Mouse (Mus musculus) ovary, postnatal 10 days (tissue): Measurements from ENCODE around the gene Vegfb.

Experiments
- DNase-seq: peaks from one replicate; pipeline ENCODE4 v3.0.0; 2022; ENCODE audit warnings: low spot score

Vegfb gene

DNA sequence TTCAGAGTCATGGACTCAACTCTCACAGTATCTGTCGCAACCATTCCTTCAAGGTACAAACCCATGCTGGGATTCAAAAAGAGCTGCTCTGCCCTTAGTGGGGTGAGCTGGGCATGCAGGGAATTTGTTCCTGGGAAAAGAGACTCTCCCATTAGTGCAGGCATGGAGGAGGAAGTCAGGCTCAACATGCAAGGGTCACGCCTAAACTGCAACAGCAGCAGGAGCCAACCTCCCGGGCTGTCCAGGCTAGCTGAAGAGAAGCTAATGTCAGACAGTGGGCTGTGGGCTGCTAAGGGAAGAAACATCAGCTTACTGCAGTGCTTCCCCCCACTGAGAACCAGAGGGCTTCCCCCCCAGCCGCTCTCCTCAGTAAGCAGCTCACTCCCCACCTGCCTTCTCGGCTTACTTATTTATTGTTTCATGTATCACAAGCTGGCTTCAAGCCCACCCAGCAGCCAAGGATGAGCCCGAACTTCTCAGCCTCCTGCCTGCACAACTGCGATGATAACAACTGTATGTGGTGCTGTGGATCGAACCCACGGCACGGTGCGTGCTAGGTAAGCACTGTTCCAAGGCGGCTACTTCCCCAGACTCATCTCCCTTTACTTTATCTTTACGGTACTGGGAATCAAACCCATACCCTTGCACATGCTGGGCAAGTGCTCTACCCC is 15.1 kb downstream of the Vegfb start:
- DNase-seq, result no peak

DNA sequence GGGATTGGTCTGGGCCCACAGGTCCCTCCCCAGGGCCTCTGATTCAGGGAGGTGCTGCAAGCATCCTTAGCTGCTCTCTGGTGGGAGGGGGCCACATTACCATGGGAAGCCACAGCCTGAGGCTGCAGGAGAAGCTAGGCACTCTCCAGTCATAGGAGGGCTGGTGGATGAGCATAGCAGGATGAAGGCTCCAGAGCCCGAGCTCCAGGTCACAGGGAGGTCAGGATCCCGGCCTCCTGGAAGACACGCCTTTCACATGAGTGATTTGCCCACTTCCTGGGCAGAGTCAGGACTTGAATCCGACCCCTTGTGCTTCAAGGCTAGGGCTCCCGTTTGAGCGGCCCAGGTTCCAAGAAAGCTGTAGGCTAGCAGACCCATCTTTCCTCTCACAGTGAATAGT is 15.8 kb downstream of the Vegfb start:
- DNase-seq, result no peak

DNA sequence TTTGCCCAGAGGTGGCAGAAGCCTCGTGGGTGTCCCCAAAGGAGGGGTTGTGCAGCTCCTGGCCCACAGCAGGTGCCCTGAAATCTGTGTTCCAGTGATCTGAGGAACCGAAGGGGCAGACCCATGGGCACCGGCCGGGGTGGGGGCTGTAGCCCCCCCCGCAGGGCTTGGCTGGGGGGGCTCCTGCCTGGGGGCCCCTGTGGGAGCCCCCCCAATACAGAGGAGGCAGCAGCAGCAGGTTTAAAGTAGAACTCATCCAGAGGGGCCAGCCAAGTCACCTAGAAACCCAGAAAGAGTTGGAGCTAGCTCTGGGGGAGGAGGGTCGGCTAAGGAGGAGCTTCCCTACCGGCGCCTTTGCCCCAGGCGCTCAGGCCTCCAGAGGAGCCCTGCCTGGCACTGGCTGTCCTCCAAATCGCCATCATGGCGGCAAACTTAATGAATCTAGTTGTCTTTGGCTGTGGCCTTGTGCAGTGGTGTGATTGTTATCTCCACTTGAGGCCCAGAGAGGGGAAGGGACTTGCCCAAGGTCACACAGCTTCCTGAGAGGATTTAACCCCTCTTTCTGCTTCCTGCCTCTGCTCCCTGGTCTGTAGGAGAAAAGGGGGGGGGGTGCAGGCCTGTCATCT is 16.9 kb downstream of the Vegfb start:
- no peak for DNase-seq

DNA sequence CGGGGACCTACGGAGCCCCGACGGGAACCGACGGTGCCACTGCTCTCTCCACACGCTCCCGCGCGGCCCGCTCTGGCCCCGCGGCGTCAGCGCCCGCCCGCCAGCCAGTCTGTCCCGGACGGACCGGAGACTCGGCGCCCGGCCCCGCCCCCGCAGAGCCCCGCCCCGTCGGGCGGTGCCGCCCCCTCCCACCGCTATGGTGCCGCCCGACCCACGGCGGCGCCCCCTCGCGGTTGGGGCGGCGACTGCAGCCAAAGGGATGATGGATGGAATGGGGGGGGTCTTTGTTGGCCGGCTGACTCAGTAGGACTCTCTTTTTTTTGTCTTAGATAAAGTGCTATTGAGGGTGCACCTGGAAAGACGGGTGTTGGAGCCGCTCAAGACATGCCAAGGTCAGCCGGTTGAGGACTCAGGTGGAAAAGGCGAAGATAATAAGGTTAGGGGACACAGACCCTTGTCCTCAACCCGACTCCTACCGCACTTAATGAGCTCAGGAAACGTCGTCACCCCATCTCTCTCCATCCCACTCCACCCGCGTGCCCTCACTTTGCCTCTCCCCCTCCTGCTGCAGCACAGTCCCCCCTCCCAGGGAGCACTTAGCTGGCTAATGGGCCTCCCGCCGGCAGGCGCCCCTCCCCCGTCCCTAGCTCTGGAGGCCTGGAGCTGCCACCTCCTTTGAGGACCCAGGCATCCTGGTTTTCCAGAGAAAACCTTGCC is 17.6 kb downstream of the Vegfb start:
- no peak for DNase-seq

DNA sequence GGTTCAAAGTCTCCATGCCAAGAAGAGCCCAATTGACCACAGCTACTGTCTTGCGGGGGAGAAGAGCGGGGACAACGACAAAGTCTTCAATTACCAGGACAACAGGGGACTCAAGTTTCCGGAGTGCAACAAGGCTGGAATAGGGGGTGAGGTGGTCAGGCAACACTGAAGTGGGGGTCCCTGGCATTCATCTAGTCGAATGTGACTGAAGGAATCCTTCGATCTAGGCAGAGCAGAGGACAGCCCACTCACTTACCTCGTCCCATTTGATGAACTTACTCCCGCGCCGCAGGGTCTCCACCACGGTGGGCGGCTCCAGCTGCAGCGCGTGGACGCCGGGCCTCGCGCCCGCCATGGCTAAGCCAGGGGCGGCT is 18.2 kb downstream of the Vegfb start:
- DNase-seq, result no peak

DNA sequence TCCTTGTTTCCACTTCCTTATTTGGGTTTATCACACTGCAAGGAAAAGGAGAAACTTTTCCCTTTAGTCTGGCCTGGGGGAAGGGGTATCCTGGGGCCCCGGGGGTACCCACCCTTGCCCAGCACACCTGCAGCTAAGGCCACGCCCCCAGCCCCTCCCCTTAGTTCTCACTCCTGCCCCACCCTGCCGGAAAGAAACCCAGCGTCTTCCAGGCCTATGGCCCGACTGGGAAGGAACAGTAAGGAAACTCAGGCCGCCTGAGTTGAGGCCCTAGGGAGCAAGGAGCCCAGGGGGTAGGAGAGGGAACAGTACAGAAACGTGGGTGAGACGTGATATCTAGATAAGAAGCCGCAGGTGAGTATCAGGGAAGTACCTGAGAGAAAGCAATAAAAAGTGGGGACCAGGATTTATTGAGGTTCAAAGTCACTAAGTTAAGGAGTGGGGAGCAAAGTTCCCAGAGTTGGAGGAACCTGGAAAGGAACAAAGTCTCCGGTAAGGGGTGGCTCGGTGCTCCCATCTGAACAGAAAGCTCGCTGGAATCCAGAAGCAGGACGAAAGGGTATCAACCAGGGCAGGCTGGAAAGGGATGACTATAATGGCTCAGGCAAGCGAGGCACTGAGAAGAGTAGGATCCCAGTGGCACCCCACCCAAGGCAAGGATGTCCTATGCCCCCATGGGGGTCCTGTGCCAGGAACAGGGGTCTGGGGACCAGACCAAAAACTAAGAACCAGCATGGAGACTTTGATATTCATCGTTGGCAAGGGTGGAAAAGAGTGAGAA is 18.8 kb downstream of the Vegfb start:
- no peak for DNase-seq

DNA sequence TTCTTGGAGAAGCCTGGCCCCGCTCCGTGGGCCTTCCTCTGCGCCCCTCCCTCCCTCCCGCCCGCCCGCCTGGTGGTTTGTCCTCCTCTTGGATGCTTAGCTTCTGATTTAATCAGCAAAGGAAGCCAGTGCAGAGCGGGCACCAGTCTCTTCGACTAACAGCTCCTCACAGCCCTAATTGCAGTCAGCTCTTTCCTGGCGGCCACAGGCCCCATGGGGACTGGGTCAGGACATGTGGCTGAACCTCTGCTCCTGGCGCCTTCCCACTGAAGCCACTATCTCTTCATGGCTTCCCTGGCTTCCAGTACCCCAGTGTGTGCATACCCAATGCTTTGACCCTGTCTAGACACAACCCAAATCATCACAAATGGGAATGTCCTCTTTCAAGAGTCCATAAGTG is 31.0 kb downstream of the Vegfb start:
- DNase-seq, result no peak

DNA sequence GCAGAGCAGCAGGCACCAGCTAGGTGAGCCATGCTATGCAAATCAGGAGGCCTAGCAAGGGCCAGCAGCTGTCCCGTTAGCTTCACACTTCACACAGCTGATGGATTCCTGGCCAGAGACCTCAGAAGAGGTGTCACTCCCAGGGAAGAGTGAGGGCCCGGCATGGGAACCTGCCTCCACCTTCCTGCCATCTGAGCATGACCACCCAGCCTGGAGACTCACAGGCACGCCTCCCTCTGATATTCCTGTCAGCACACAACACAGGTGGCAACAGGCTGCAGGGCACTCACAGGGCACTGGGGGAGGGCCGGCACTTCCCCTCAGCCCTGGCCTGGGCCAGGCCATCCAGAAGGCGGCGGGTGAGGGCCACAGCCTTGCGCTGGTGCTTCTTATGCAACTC is 32.0 kb downstream of the Vegfb start:
- no peak for DNase-seq

DNA sequence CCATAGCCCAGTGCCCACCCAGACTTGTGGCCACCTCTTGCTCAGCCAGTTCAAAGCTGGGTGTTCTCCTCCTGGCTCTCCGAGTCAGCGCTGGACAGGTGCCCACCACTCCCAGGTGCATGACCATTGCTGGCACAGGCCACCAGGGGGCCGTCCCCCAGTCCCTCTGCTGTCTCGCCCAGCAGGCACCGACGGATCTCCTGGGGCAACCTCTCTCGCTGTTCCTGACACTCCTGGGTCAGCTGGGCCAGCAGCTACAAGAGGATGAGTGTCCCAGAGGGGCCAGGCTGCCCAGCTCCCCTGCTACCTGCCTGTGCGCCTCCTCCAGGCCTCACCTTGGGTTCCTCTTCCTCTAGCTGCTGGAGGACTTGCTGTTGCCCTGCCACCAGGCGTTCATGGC is 33.4 kb downstream of the Vegfb start:
- DNase-seq, result no peak

DNA sequence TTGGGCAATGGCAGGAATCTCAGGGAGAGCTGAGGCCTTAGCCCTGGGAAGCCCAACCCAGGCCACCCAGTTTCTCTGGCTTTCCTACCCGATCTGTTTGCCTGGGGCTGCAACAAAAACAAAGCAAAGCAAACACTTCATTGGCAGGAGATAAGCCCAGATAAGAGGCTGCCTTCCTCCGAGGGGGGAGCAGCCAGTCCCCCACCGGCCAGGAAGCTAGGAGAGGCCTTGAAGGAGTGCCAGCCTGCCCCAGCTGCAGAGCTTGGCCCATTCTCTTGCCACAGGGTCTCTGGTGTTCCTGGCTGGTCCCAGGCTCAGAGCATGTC is 34.8 kb downstream of the Vegfb start:
- DNase-seq, result no peak

DNA sequence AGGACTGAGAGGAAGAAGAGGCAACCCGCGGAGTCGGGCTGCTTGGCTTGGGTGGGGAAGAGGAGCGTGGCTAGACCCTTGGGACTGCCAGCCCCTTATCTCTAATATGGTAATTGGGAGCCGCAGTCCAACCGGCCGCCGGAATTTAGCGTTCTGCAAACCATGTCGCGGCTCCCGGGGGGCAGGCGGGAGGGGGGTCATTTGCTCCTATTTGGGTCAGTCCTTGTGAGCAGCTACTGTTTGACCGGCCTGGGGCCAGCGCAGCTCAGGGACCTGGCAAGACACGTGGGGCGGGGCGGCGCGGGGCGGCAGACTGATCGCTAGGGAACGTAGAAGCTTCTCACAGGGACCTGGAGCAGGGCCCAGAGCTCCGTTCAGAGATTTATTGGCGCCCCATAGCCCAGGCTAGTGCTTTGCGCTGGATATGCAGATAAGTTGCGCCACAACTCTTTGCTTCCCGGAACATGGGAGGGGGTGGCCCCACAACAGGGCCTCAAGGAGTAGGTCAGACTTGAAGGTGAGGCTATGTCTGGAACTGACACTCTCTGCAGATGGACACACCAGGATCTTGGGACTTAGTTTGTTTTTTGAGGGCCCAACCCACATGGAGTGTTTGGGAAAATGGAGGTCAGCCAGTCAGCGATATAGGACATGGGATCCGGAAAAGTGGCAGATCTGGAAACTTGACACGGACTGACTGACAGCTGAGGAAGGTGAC is 35.3 kb downstream of the Vegfb start:
- DNase-seq, result peak; percentile 60

DNA sequence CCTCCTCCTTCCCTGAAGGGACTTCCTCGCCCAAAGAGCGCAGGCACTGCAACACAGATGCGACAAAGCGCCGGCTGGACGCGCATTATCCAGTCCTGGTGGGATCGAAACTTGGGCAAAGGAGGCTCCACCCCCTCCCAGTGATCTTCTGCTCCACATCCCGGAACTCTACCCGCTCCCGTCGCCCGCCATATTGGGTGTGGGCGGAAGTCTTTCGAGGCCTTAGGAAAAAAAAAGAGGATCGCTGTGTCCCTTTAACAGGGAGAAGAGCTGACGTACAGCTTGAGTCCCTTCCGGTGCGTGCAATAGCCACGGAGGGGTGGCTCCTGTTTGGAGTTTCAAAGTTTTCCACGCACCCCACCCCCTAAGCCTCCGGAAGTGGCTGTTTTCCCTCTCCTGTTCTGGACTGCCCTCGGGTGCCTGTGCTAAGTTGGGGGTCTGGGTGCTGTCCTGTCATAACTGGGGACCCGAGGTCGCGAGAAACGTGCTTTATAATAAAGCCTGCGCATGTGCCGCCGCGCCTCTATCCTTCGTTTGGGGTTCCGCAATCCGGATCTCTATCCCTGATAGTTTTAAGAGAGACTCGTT is 36.0 kb downstream of the Vegfb start:
- peak; percentile 70 for DNase-seq

DNA sequence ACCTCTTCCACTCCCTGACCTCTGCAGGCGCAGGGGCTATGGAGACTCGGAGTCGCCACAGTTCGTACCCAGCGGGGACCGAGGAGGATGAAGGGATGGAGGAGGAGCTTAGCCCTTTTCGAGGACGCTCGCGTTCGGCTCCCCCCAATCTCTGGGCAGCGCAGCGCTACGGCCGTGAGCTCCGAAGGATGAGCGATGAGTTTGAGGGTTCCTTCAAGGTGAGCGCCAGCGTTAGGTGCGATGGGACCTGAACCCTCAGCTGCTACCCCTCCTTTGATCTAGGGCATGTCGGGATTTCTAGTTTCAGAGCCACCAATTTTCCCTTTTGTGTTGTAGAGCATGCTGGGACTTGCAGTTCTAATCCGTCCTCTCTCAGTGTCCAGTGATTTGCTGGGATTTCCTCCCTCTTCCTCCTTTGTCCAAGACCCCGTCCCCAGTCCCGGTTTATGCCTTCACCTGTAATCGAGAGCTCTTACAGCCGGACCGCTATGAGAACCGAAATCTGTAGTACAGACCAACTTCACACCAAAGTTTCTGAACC is 36.8 kb downstream of the Vegfb start:
- peak; percentile 52 for DNase-seq

DNA sequence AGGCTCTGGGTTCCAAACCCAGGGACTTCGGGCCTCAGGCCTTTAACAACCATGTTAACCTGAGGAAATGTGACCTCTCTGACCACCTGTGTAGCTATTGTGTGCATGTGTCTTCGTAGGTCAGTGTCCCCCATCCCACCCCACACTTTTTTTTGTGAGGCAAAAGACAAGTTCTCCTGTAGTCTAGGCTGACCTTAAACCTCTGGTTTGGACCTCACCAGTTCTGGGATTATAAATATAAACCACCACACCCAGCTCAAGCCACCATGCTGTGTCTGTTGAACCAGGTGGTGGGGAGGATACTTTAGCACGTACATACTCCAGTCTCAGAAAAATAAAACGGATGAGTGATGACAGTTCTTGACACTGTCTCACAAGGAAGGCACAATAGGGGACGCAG is 37.5 kb downstream of the Vegfb start:
- no peak for DNase-seq

DNA sequence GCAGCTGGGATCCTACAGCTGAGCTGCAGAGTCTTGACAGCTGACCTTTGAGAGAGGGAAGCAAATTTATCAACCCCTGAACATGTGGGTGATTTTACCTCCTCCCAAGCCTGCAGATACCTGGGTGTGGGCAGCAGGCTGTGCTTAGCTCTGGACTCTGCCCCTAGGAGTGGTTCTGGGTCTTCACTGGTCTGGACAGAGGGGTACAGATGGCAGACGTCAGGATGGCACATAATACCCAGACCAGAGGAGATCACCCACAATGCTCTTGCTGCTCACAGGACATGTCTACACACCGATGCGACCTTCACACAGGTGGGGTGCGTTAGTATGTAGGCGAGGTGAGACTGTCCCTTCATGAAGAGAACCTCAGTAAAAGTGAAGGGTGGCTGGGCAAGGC is 37.9 kb downstream of the Vegfb start:
- DNase-seq, result no peak

DNA sequence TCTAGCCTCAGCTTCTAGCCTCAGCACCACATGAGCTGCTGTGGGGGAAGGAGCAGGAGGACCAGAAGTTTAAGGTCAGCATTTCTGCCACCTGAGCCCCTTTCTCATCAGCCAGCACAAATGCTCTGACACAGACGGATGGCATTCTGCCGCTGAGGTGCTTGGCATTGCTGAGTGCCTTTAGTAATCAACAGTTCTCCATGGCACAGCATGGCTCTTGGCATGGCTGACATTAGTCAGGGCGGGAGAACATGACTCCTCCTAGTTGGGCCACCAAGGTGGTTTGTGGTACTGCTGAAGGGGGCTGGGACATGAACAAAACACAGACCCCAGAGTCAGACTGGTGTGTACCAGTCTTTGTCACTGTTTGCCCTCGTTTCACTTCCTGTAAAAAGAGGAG is 39.3 kb downstream of the Vegfb start:
- no peak for DNase-seq

DNA sequence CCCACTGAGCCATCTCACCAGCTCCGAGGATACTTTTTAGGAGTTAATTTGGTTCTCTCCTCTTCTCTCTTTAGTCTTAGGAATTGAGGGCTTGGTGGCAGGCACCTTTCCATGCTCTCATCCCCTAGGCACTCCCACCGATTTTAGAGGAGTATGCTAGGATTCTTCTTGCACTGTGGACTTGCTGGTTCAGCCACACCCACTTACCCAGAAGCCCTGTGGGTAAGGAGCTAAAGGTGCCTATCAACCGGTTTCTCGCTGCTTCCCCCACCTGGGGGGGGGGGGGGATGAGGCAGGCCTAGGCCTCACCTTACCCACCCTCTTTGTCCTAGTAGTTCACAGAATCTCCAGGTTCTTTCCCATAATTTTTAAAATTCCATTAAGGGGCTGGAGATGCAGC is 39.7 kb downstream of the Vegfb start:
- no peak for DNase-seq

DNA sequence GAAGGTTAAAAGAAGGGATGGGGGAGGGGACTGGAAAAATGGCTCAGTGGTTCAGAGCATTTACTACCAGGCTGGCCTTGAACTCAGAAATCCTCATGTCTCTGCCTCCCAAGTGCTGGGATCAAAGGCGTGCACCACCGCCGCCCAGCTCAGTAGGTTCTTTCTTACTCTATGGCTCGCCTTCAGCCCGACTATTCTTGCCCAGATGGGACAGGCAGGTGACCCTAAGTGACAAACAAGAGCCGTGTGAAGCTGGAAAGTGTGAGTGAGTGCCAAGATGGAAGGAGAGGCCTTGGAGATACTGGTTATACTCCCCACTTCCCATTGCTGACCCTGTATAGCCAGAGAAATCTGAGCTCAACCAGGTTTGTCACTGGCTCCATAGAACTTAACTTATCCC is 43.7 kb downstream of the Vegfb start:
- DNase-seq, result no peak

DNA sequence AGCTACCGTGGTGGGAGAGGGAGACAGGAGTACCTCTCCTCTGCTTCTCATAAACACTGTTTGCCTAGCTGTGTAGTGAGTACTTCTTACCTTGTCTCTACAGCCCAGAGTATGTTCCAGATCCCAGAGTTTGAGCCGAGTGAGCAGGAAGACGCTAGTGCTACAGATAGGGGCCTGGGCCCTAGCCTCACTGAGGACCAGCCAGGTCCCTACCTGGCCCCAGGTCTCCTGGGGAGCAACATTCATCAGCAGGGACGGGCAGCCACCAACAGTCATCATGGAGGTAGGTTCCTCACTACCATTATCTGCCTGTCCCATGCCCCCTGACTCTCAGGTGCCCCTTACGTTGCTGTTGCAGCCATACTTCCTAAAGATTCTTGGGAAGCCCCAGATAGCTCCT is 44.7 kb downstream of the Vegfb start:
- no peak for DNase-seq

DNA sequence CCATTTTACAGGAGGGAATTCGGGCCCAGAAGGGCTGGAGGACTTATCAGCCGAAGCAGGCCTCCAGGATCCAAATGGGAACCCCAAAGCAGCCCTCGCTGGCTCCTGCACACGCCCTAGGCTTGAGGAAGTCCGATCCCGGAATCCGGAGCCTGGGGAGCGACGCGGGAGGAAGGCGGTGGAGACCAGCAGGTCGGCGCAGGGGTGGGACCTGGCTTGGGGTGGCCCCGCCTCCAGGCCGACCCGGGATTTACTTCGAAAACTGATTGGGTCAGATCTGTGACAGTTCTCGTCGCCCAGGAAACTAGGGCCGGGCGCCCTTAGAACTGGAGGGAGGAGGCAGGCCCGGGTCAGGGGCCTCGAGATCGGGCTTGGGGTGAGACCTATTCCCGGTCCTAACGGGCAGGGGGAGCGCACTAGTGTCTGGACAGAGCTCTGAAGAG is 45.2 kb downstream of the Vegfb start, which contains the start of gene Gpr137:
Gene Gpr137 (minus strand): TSS at position 232 of the 443 bp plus-strand sequence.
- peak; percentile 78 for DNase-seq
